Mouse (Mus musculus) kidney, adult 2 months (tissue): ENCODE data around the gene Eya2.

Experiments used
- CTCF ChIP-seq: fragments of 200-500 bp; conservative IDR thresholded peaks from 2 replicates; pipeline ENCODE4 v1.5.1; 2011; ENCODE audit warnings: low read depth, mild to moderate bottlenecking, control low read depth, low read length, moderate library complexity, mixed read lengths; ENCODE audit not compliant: insufficient read depth, insufficient read length
- POLR2A ChIP-seq: fragments of 200-500 bp; IDR thresholded peaks from one replicate; pipeline ENCODE4 v1.6.1; 2011; ENCODE audit warnings: low read depth, low read length, control low read depth

DNA sequence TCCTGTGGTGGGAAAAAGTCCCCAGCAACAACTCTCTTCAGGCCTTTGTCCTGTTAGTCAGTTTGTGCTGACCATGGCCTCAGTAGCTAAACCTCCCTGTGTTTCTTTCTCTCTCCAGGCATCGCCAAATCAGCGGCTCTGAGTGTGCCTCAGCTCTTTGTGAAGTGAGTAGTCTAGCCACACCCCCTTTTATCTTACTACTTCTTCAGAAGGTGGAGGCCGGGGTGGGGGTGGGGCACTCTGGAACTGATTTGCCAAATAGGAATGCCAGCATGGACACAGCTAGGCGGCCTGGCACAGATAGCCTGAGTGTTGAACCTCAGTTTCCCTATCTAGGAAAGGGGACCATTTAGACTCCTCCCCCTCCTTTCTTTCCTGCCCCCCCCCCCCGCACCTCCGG, 87.9 kb downstream of the Eya2 start:
- no peak for TF ChIP-seq CTCF
- no peak for TF ChIP-seq POLR2A
